Mouse (Mus musculus) midbrain, embryonic 12.5 days (tissue): ENCODE results near the gene Slc13a4. TPM values are rescaled to one million over a fixed set of nuclear protein-coding genes. Genes with fewer than 3 reads are reported as not detected.

Experiments used
- polyA plus RNA-seq: library from polyadenylated mRNA; unstranded; fragments of >200 nt; fragmentation: Nextera tagmentation; extraction: Ambion mirVana; gene quantifications from 2 replicates; pipeline ENCODE4 v1.2.1, GENCODE M21; 2016

Slc13a4 gene
- polyA plus RNA-seq, 1 experiment from 2014 or later: 0.26 TPM

Other genes with a start within 250 kb of the Slc13a4 start
- gene Cnot4, start 174.4 kb downstream of the Slc13a4 start, polyA plus RNA-seq: 31.3 and 31.5 TPM in 2 replicates
- 47.1 and 48.9 TPM in 2 replicates for gene Nup205, start 130.7 kb downstream of the Slc13a4 start, polyA plus RNA-seq
- 0.10 and 0.18 TPM in 2 replicates for gene Fam180a, start 18.0 kb upstream of the Slc13a4 start, polyA plus RNA-seq
- 163 and 169 TPM in 2 replicates for gene Mtpn, start 231.8 kb upstream of the Slc13a4 start, polyA plus RNA-seq